Mouse (Mus musculus) monocyte, adult 5-6 weeks (primary cell): ENCODE measurements around the gene Cyp2g1. TPM values are rescaled to one million over a fixed set of nuclear protein-coding genes. Genes with fewer than 3 reads are reported as not detected.
"Not testable (repeated sequence)": the region's sequence is repeated elsewhere in the genome, so short reads cannot be mapped to it uniquely, and the experiment has no call there.

Experiments used
- ATAC-seq: fragments of 153-309, 156-312 bp; replicated peaks from 2 replicates; pipeline ENCODE4 v1.8.0; 2017; ENCODE audit warnings: mild to moderate bottlenecking; ENCODE audit not compliant: low TSS enrichment, insufficient number of reproducible peaks, severe bottlenecking, poor library complexity, low FRiP score
- total RNA-seq: library from RNA; stranded (forward); fragments of 200-1000, 200-491, 200-594 nt; gene quantifications from 3 replicates; pipeline ENCODE4 v1.2.3, GENCODE M21; 2017

Cyp2g1 gene
- total RNA-seq = not detected in 3 replicates

- ATAC-seq = no peak
These were observed at the start of gene Cyp2g1 for GRCm38 (mm10) chr7:26808592-26808991. Gene Cyp2g1 (plus strand): TSS chr7:26808892.

GRCm38 (mm10) chr7:26767084-26767483 is 41.6 kb upstream of the Cyp2g1 start:
- no peak for ATAC-seq

GRCm38 (mm10) chr7:26769881-26770470 is 38.7 kb upstream of the Cyp2g1 start:
- ATAC-seq = no peak

GRCm38 (mm10) chr7:26772866-26773586 is 35.7 kb upstream of the Cyp2g1 start:
- no peak for ATAC-seq

GRCm38 (mm10) chr7:26775866-26776265 is 32.8 kb upstream of the Cyp2g1 start:
- no peak for ATAC-seq

GRCm38 (mm10) chr7:26777806-26778205 is 30.9 kb upstream of the Cyp2g1 start:
- ATAC-seq = no peak

- ATAC-seq = no peak
These were observed 30.2 kb upstream of the Cyp2g1 start for GRCm38 (mm10) chr7:26778474-26778873.

- ATAC-seq = peak; percentile 85
These were observed 28.8 kb upstream of the Cyp2g1 start for GRCm38 (mm10) chr7:26779799-26780416.

GRCm38 (mm10) chr7:26780510-26780909 is 28.2 kb upstream of the Cyp2g1 start:
- ATAC-seq = no peak

GRCm38 (mm10) chr7:26780998-26781766 is 27.5 kb upstream of the Cyp2g1 start:
- no peak for ATAC-seq

- no peak for ATAC-seq
These were observed 26.9 kb upstream of the Cyp2g1 start for GRCm38 (mm10) chr7:26781767-26782131.

GRCm38 (mm10) chr7:26783163-26783562 is 25.5 kb upstream of the Cyp2g1 start:
- no peak for ATAC-seq

- ATAC-seq = not testable (repeated sequence)
These were observed 22.7 kb upstream of the Cyp2g1 start for GRCm38 (mm10) chr7:26786013-26786412.

GRCm38 (mm10) chr7:26789984-26790383 is 18.7 kb upstream of the Cyp2g1 start:
- no peak for ATAC-seq

- ATAC-seq = no peak
These were observed 8.6 kb upstream of the Cyp2g1 start for GRCm38 (mm10) chr7:26800104-26800503.

- ATAC-seq = no peak
These were observed 7.7 kb upstream of the Cyp2g1 start for GRCm38 (mm10) chr7:26800996-26801395.

GRCm38 (mm10) chr7:26831556-26832292 is 23.0 kb downstream of the Cyp2g1 start:
- not testable (repeated sequence) for ATAC-seq

GRCm38 (mm10) chr7:26832668-26833067 is 24.0 kb downstream of the Cyp2g1 start:
- not testable (repeated sequence) for ATAC-seq

- not testable (repeated sequence) for ATAC-seq
These were observed 26.4 kb downstream of the Cyp2g1 start, which contains the start of gene Cyp2a5 for GRCm38 (mm10) chr7:26835059-26835458. Gene Cyp2a5 (plus strand): TSS chr7:26835305.
